Mouse (Mus musculus) heart, embryonic 12.5 days (tissue): Measurements from ENCODE around the gene Rhd. TPM values are rescaled to one million over a fixed set of nuclear protein-coding genes. Genes with fewer than 3 reads are reported as not detected.

ENCODE experiments used
- ATAC-seq: fragments of 200-750 bp; cut with Nextera tagmentation; 2 replicates; pipeline ENCODE4 v1.8.0; 2017; ENCODE audit warnings: moderate TSS enrichment, moderate library complexity; ENCODE audit not compliant: insufficient number of reproducible peaks, low FRiP score
- H3K27ac ChIP-seq: fragments of 300-500 bp; sonication (generic); 2 replicates; pipeline ENCODE4 v1.5.1; 2016; ENCODE audit warnings: mild to moderate bottlenecking, moderate library complexity; ENCODE audit not compliant: poor library complexity, severe bottlenecking
- H3K27me3 ChIP-seq: fragments of 300-500 bp; sonication (generic); replicated peaks from 2 replicates; pipeline ENCODE4 v1.6.1; 2016; ENCODE audit warnings: mild to moderate bottlenecking, moderate library complexity
- H3K36me3 ChIP-seq: fragments of 300-500 bp; sonication (generic); 2 replicates; pipeline ENCODE4 v1.6.1; 2016; ENCODE audit warnings: mild to moderate bottlenecking, moderate library complexity
- H3K4me1 ChIP-seq: fragments of 300-500 bp; sonication (generic); replicated peaks from 2 replicates; pipeline ENCODE4 v1.6.1; 2016; ENCODE audit warnings: mild to moderate bottlenecking
- H3K4me2 ChIP-seq: fragments of 300-500 bp; sonication (generic); 2 replicates; pipeline ENCODE4 v1.6.1; 2016; ENCODE audit warnings: mild to moderate bottlenecking, moderate library complexity
- H3K4me3 ChIP-seq: fragments of 300-500 bp; sonication (generic); 2 replicates; pipeline ENCODE4 v1.5.1; 2016; ENCODE audit warnings: mild to moderate bottlenecking
- H3K9ac ChIP-seq: fragments of 300-500 bp; sonication (generic); 2 replicates; pipeline ENCODE4 v1.6.1; 2016; ENCODE audit warnings: mild to moderate bottlenecking, moderate library complexity
- H3K9me3 ChIP-seq: fragments of 300-500 bp; sonication (generic); replicated peaks from 2 replicates; pipeline ENCODE4 v1.6.1; 2016; ENCODE audit warnings: mild to moderate bottlenecking, moderate library complexity
- WGBS: fragments of 180-500 bp; shearing (Covaris S2); methylation state at CpG from one replicate; pipeline ENCODE4 v1.1.7; 2016; 5-methylcytosine and 5-hydroxymethylcytosine counted together
- polyA plus RNA-seq: library from polyadenylated mRNA; unstranded; fragments of >200 nt; fragmentation: Nextera tagmentation; extraction: Ambion mirVana; gene quantifications from 2 replicates; pipeline ENCODE4 v1.2.1, GENCODE M21; 2016

Rhd gene
- polyA plus RNA-seq, 1 experiment from 2014 or later = 28.1 TPM

- peak overlapping the region; percentile 88 for H3K27ac ChIP-seq
These were observed 73.2 kb downstream of the Rhd start for GRCm38 (mm10) chr4:134937240-134938176.

GRCm38 (mm10) chr4:134939900-134940299 lies 75.6 kb downstream of the Rhd start:
- Histone ChIP-seq H3K9ac (no peak overlapping the region), H3K4me1 (peaks cover 25% of the 10 kb centered on the region), H3K27me3 (peaks cover 40% of the 10 kb centered on the region), H3K4me2 (peak overlapping the region; percentile 21; the same call in 1 of the 2 replicates), H3K4me3 (no peak overlapping the region), H3K36me3 (peaks cover 26% of the 10 kb centered on the region), H3K27ac (no peak overlapping the region), H3K9me3 (peaks cover 2% of the 10 kb centered on the region; the same call in 1 of the 2 replicates)
- ATAC-seq = no peak
- 61% methylated on average over 9 of the region's 9 CpGs for WGBS

More at GRCm38 (mm10) chr4:134937240-134938176, 73.2 kb downstream of the Rhd start:
- Histone ChIP-seq H3K36me3 (peaks cover 48% of the 10 kb centered on the region), H3K4me1 (peaks cover 25% of the 10 kb centered on the region), H3K4me3 (no peak overlapping the region), H3K4me2 (peak overlapping the region; percentile 51), H3K9ac (peak overlapping the region; percentile 43), H3K27me3 (peaks cover 16% of the 10 kb centered on the region), H3K9me3 (peaks cover 2% of the 10 kb centered on the region; the same call in 1 of the 2 replicates)
- WGBS = 38% methylated on average over 17 of the region's 17 CpGs
- ATAC-seq = peak; percentile 52; the same call in 1 of the 2 replicates

DNA sequence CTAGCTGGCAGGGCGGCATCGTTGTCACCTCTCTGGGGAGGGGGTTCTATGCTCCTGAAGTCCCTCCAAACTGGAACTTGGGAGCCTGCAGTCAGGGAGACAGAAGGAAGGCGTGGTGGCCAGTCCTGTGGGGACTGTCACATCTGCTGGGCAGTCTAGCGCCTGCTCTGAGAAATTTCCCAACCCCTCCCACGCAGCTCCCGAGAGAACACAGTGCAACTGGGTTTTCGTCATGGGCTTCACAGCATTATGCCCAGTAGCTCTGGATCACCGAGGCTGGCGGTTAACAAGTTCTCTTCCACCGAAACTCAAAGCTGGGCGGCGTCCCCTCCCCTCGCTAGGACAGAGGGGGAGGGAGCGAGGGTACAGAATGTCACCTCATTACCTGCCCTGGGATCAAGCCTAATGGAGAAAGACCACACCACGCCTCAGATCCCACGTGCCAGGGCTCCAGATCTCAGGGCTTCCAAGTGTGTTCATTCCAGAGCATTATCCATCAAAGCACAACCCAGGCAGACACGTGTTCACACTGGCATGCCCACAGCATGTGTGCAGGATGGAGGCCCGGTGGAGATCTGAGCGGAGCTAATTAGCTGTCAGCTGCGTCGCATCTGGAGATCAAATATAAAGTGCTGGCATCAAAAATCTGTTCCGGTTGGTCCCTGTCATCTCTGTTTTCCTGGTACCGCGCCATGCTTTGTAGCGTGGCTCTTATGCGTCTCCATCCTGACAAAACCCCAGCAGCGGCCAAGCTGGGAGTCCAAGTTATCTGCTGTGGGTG lies 79.6 kb downstream of the Rhd start:
- Histone ChIP-seq H3K4me1 (peaks cover 11% of the 10 kb centered on the region; the same call in 1 of the 2 replicates), H3K9ac (no peak overlapping the region), H3K27ac (no peak overlapping the region), H3K9me3 (no peaks in the 10 kb centered on the region), H3K4me3 (no peak overlapping the region), H3K27me3 (peaks cover 48% of the 10 kb centered on the region), H3K4me2 (no peak overlapping the region), H3K36me3 (no peaks in the 10 kb centered on the region)
- ATAC-seq = no peak
- 39% methylated on average over 27 of the region's 27 CpGs for WGBS

Other genes starting within 250 kb of the Rhd start
- 11.6 and 12.2 TPM in 2 replicates for gene Man1c1, start 160.2 kb upstream of the Rhd start, polyA plus RNA-seq
- gene Ldlrap1, start 96.5 kb upstream of the Rhd start, polyA plus RNA-seq = 16.5 and 17.8 TPM in 2 replicates
- gene Maco1, start 11.2 kb upstream of the Rhd start, polyA plus RNA-seq = 30.6 and 31.4 TPM in 2 replicates
- 140 and 145 TPM in 2 replicates for gene Tmem50a, start 50.5 kb downstream of the Rhd start, polyA plus RNA-seq
- 386 and 405 TPM in 2 replicates for gene Rsrp1, start 59.1 kb downstream of the Rhd start, polyA plus RNA-seq
- gene Syf2, start 66.4 kb downstream of the Rhd start, polyA plus RNA-seq = 55.7 and 61.9 TPM in 2 replicates